Mouse (Mus musculus) kidney, postnatal 0 days (tissue): ENCODE measurements at regions not wholly inside any gene's neighbourhood (a gene's known extent, or its start where the extent isn't known, plus 50 kb on each side); places are given as distances from the start of the nearest gene placed in this dataset.

Source experiments
- ATAC-seq: fragments of 200-750 bp; cut with Nextera tagmentation; replicated peaks from 2 replicates; pipeline ENCODE4 v1.8.0; 2017; ENCODE audit warnings: low read depth, moderate number of reproducible peaks, moderate TSS enrichment, moderate library complexity; ENCODE audit not compliant: low FRiP score
- DNase-seq: peaks from one replicate; pipeline ENCODE4 v3.0.0-alpha.2; 2016; ENCODE audit warnings: low spot score
- H3K27ac ChIP-seq: fragments of 300-500 bp; sonication (generic); 2 replicates; pipeline ENCODE4 v1.5.1; 2014; ENCODE audit warnings: mild to moderate bottlenecking
- H3K27me3 ChIP-seq: fragments of 300-500 bp; sonication (generic); 2 replicates; pipeline ENCODE4 v1.6.1; 2014; ENCODE audit warnings: low read length, mixed read lengths; ENCODE audit not compliant: insufficient read depth
- H3K36me3 ChIP-seq: fragments of 300-500 bp; sonication (generic); 2 replicates; pipeline ENCODE4 v1.6.1; 2014; ENCODE audit warnings: low read length, mixed read lengths; ENCODE audit not compliant: insufficient read depth
- H3K4me1 ChIP-seq: fragments of 300-500 bp; sonication (generic); replicated peaks from 2 replicates; pipeline ENCODE4 v1.6.1; 2014; ENCODE audit warnings: antibody characterized with exemption, low read length, mixed read lengths; ENCODE audit not compliant: insufficient read depth
- H3K4me2 ChIP-seq: fragments of 300-500 bp; sonication (generic); 2 replicates; pipeline ENCODE4 v1.6.1; 2014; ENCODE audit warnings: mild to moderate bottlenecking, low read length, moderate library complexity, mixed read lengths
- H3K4me3 ChIP-seq: fragments of 300-500 bp; sonication (generic); replicated peaks from 2 replicates; pipeline ENCODE4 v1.5.1; 2014; ENCODE audit warnings: low read depth, low read length
- H3K9ac ChIP-seq: fragments of 300-500 bp; sonication (generic); 2 replicates; pipeline ENCODE4 v1.6.1; 2014; ENCODE audit warnings: low read depth, low read length
- H3K9me3 ChIP-seq: fragments of 300-500 bp; sonication (generic); replicated peaks from 2 replicates; pipeline ENCODE4 v1.6.1; 2016; ENCODE audit warnings: low read length, inconsistent platforms, mixed read lengths
- CTCF ChIP-seq: IDR thresholded peaks from 2 replicates; pipeline ENCODE4 v1.5.1; 2016; ENCODE audit warnings: antibody characterized with exemption, low read depth, mild to moderate bottlenecking, moderate library complexity
- WGBS: fragments of 180-500 bp; shearing (Covaris S2); extraction: QIAGEN DNeasy Blood & Tissue Kit; methylation state at CpG from one replicate; pipeline ENCODE4 v1.1.7; 2014; 5-methylcytosine and 5-hydroxymethylcytosine counted together

GRCm38 (mm10) chr16:74582645-74583423 lies 171.2 kb upstream of the Robo2 start:
- Histone ChIP-seq H3K4me1 (no peaks in the 10 kb centered on the region), H3K27me3 (no peaks in the 10 kb centered on the region), H3K4me3 (no peak overlapping the region), H3K27ac (no peak overlapping the region), H3K9me3 (no peaks in the 10 kb centered on the region), H3K9ac (no peak overlapping the region), H3K36me3 (no peaks in the 10 kb centered on the region), H3K4me2 (no peak overlapping the region)
- WGBS = 82% methylated on average over 4 of the region's 4 CpGs
- ATAC-seq = no peak
- TF ChIP-seq CTCF = no peak
- no peak for DNase-seq

- DNase-seq (no peak), ATAC-seq (no peak)
- Histone ChIP-seq H3K4me2 (no peak overlapping the region), H3K9me3 (no peaks in the 10 kb centered on the region), H3K27ac (no peak overlapping the region), H3K36me3 (no peaks in the 10 kb centered on the region), H3K27me3 (no peaks in the 10 kb centered on the region), H3K9ac (no peak overlapping the region), H3K4me1 (no peaks in the 10 kb centered on the region), H3K4me3 (no peak overlapping the region)
- WGBS = 65% methylated on average over 5 of the region's 5 CpGs
- TF ChIP-seq CTCF = no peak
Measured at GRCm38 (mm10) chr16:74548374-74548773, 136.7 kb upstream of the Robo2 start.

DNA sequence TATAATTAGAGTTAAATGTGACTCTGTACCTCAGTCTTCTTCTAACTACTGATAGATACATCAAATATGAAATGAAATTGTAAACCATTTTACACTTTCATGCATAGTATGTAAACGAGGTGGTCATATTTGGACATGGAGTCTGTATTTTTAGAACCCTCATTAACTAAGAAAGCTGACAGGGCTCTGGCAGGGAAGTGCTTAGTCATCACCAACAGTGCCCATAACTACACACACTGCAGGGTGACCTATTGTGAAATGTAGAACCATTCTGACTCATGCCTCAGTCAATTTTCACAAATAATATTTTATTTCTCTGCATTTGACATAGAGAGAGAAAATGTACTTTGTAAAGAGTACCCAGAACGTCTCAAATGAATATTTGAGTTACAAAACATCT lies 118.9 kb upstream of the Robo2 start:
- Histone ChIP-seq H3K9ac (no peak overlapping the region), H3K9me3 (no peaks in the 10 kb centered on the region), H3K4me2 (no peak overlapping the region), H3K27ac (no peak overlapping the region), H3K4me1 (no peaks in the 10 kb centered on the region), H3K4me3 (no peak overlapping the region), H3K27me3 (no peaks in the 10 kb centered on the region), H3K36me3 (no peaks in the 10 kb centered on the region)
- TF ChIP-seq CTCF = no peak
- ATAC-seq (no peak), DNase-seq (no peak)
- 72% methylated on average over 2 of the region's 2 CpGs for WGBS

GRCm38 (mm10) chr16:74528245-74528644 lies 116.6 kb upstream of the Robo2 start:
- 44% methylated on average over 3 of the region's 3 CpGs for WGBS

DNA sequence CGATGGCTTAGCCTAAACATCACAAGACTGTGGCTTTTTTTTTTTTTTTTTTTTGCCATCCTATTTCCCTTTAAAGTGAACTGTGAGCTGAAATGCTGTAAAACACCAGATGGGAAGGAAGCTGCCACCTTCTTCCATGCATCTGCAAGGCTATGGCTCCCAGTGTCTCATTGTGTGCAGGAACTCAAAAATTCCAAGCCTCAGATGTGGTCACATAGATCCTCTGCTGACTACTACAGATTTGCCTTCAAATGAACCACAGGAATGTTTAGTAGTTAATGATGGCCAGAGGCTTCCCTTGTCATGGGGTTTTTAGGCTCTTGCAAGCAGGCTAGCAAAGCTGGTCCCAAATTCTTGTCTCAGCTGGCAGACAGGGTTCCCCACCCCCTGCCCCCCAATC lies 114.9 kb upstream of the Robo2 start:
- DNase-seq = peak; percentile 8
- ATAC-seq = no peak
- Histone ChIP-seq H3K27ac (no peak overlapping the region), H3K4me2 (no peak overlapping the region), H3K4me1 (no peaks in the 10 kb centered on the region), H3K4me3 (no peak overlapping the region), H3K9me3 (no peaks in the 10 kb centered on the region), H3K27me3 (no peaks in the 10 kb centered on the region), H3K9ac (no peak overlapping the region), H3K36me3 (no peaks in the 10 kb centered on the region)
- 58% methylated on average over 1 of the region's 1 CpGs for WGBS
- no peak for TF ChIP-seq CTCF

More at GRCm38 (mm10) chr16:74528245-74528644, 116.6 kb upstream of the Robo2 start:
- no peak for TF ChIP-seq CTCF
- H3K36me3 ChIP-seq = no peaks in the 10 kb centered on the region
- ATAC-seq = no peak
- H3K4me1 ChIP-seq = no peaks in the 10 kb centered on the region
- no peak for DNase-seq
- no peaks in the 10 kb centered on the region for H3K9me3 ChIP-seq
- H3K27ac ChIP-seq = no peak overlapping the region
- no peak overlapping the region for H3K9ac ChIP-seq
- no peaks in the 10 kb centered on the region for H3K27me3 ChIP-seq
- H3K4me2 ChIP-seq = no peak overlapping the region
- H3K4me3 ChIP-seq = no peak overlapping the region

- H3K9me3 ChIP-seq = no peaks in the 10 kb centered on the region
- WGBS = 83% methylated on average over 4 of the region's 4 CpGs
- ATAC-seq = no peak
- H3K27me3 ChIP-seq = no peaks in the 10 kb centered on the region
- H3K4me3 ChIP-seq = no peak overlapping the region
- no peak overlapping the region for H3K27ac ChIP-seq
- H3K9ac ChIP-seq = no peak overlapping the region
- H3K36me3 ChIP-seq = no peaks in the 10 kb centered on the region
- no peaks in the 10 kb centered on the region for H3K4me1 ChIP-seq
- TF ChIP-seq CTCF = no peak
- H3K4me2 ChIP-seq = no peak overlapping the region
- DNase-seq = no peak
Measured at GRCm38 (mm10) chr16:74520501-74520900, 108.9 kb upstream of the Robo2 start.

GRCm38 (mm10) chr16:74517888-74518287 lies 106.3 kb upstream of the Robo2 start:
- no peaks in the 10 kb centered on the region for H3K27me3 ChIP-seq
- H3K9me3 ChIP-seq = no peaks in the 10 kb centered on the region
- no peak for TF ChIP-seq CTCF
- no peak overlapping the region for H3K4me2 ChIP-seq
- no peaks in the 10 kb centered on the region for H3K4me1 ChIP-seq
- no peaks in the 10 kb centered on the region for H3K36me3 ChIP-seq
- no peak for DNase-seq
- H3K27ac ChIP-seq = no peak overlapping the region
- no peak for ATAC-seq
- 85% methylated on average over 1 of the region's 1 CpGs for WGBS
- H3K9ac ChIP-seq = no peak overlapping the region
- no peak overlapping the region for H3K4me3 ChIP-seq
